Mouse (Mus musculus) embryonic fibroblast, embryonic 13.5 days (primary cell): ENCODE measurements around the gene Dkk2. TPM values are rescaled to one million over a fixed set of nuclear protein-coding genes. Genes with fewer than 3 reads are reported as not detected.

Experiments used
- H3K27ac ChIP-seq: 2 replicates; pipeline ENCODE4 v1.5.1; 2012; ENCODE audit warnings: low read length, control low read depth, inconsistent platforms; ENCODE audit not compliant: insufficient read depth
- H3K4me1 ChIP-seq: 2 replicates; pipeline ENCODE4 v1.6.1; 2011; ENCODE audit warnings: low read length; ENCODE audit not compliant: control insufficient read depth, insufficient read depth
- H3K4me3 ChIP-seq: 2 replicates; pipeline ENCODE4 v1.5.1; 2011; ENCODE audit warnings: mild to moderate bottlenecking, control low read depth, low read length; ENCODE audit not compliant: insufficient read depth
- CTCF ChIP-seq: IDR thresholded peaks from 2 replicates; pipeline ENCODE4 v1.5.1; 2011; ENCODE audit warnings: mild to moderate bottlenecking, control low read depth, low read length, moderate library complexity, borderline replicate concordance; ENCODE audit not compliant: insufficient read depth
- POLR2A ChIP-seq: IDR thresholded peaks from 2 replicates; pipeline ENCODE4 v1.6.1; 2011; ENCODE audit warnings: low read depth, mild to moderate bottlenecking, control low read depth, low read length, moderate library complexity
- polyA plus RNA-seq: library from polyadenylated mRNA; stranded (reverse); fragments of >200 nt; gene quantifications from 2 replicates; pipeline ENCODE4 v1.2.4, GENCODE M21; 2011; ENCODE audit warnings: low read depth; ENCODE audit not compliant: missing spikeins, insufficient read length

Dkk2 gene
- polyA plus RNA-seq, 1 experiment, result 22.1 TPM

- no peaks in the 10 kb centered on the region for H3K4me1 ChIP-seq
- no peak overlapping the region for H3K4me3 ChIP-seq
- TF ChIP-seq CTCF (no peak), POLR2A (no peak)
- no peak overlapping the region for H3K27ac ChIP-seq
These were observed 73.7 kb downstream of the Dkk2 start for GRCm38 (mm10) chr3:132158817-132159216.

- TF ChIP-seq CTCF (no peak), POLR2A (no peak)
- H3K4me3 ChIP-seq, result no peak overlapping the region
- no peak overlapping the region for H3K27ac ChIP-seq
- H3K4me1 ChIP-seq, result no peaks in the 10 kb centered on the region
These were observed 83.8 kb downstream of the Dkk2 start for GRCm38 (mm10) chr3:132168911-132169310.

- H3K27ac ChIP-seq, result no peak overlapping the region
- H3K4me3 ChIP-seq, result no peak overlapping the region
- no peaks in the 10 kb centered on the region for H3K4me1 ChIP-seq
- TF ChIP-seq CTCF, result no peak
- TF ChIP-seq POLR2A, result no peak
These were observed 101.9 kb downstream of the Dkk2 start for GRCm38 (mm10) chr3:132186888-132187552.

GRCm38 (mm10) chr3:132201950-132202349 is 116.9 kb downstream of the Dkk2 start:
- TF ChIP-seq POLR2A, result no peak
- TF ChIP-seq CTCF, result no peak

GRCm38 (mm10) chr3:132202665-132203064 is 117.6 kb downstream of the Dkk2 start:
- no peak for TF ChIP-seq CTCF
- no peak for TF ChIP-seq POLR2A
- Histone ChIP-seq H3K27ac (no peak overlapping the region), H3K4me1 (no peaks in the 10 kb centered on the region), H3K4me3 (no peak overlapping the region)

More at GRCm38 (mm10) chr3:132201950-132202349, 116.9 kb downstream of the Dkk2 start:
- H3K4me1 ChIP-seq, result no peaks in the 10 kb centered on the region
- no peak overlapping the region for H3K27ac ChIP-seq
- H3K4me3 ChIP-seq, result no peak overlapping the region

- TF ChIP-seq POLR2A (no peak), CTCF (peak; percentile 82; the same call in 1 of the 2 replicates)
- no peak overlapping the region for H3K27ac ChIP-seq
- H3K4me3 ChIP-seq, result no peak overlapping the region
- H3K4me1 ChIP-seq, result no peaks in the 10 kb centered on the region
These were observed 122.4 kb downstream of the Dkk2 start for GRCm38 (mm10) chr3:132207469-132207868.

GRCm38 (mm10) chr3:132211260-132211659 is 126.2 kb downstream of the Dkk2 start:
- peak overlapping the region; percentile 73 for H3K27ac ChIP-seq
- TF ChIP-seq POLR2A, result no peak
- TF ChIP-seq CTCF, result no peak
- no peak overlapping the region for H3K4me3 ChIP-seq
- H3K4me1 ChIP-seq, result no peaks in the 10 kb centered on the region

GRCm38 (mm10) chr3:132219977-132220487 is 134.9 kb downstream of the Dkk2 start:
- Histone ChIP-seq H3K4me3 (no peak overlapping the region), H3K4me1 (peaks cover 4% of the 10 kb centered on the region; the same call in 1 of the 2 replicates), H3K27ac (no peak overlapping the region)
- TF ChIP-seq POLR2A, result no peak
- TF ChIP-seq CTCF, result no peak

- H3K4me3 ChIP-seq, result no peak overlapping the region
- TF ChIP-seq POLR2A (no peak), CTCF (no peak)
- H3K4me1 ChIP-seq, result no peaks in the 10 kb centered on the region; the same call in 1 of the 2 replicates
- H3K27ac ChIP-seq, result peak overlapping the region; percentile 18; the same call in 1 of the 2 replicates
These were observed 142.5 kb downstream of the Dkk2 start for GRCm38 (mm10) chr3:132227622-132228021.
